Mouse (Mus musculus) liver, adult 2 months (tissue): ENCODE measurements around the gene Inafm1.

Experiments
- CTCF ChIP-seq: fragments of 200-500 bp; IDR thresholded peaks from 2 replicates; pipeline ENCODE4 v1.5.1; 2011; ENCODE audit warnings: low read depth, low read length, control low read depth
- POLR2A ChIP-seq: fragments of 200-500 bp; IDR thresholded peaks from 2 replicates; pipeline ENCODE4 v1.6.1; 2011; ENCODE audit warnings: low read length, control low read depth; ENCODE audit not compliant: insufficient read depth; ENCODE audit errors: extremely low read depth

- TF ChIP-seq POLR2A (no peak), CTCF (no peak)
Measured at GRCm38 (mm10) chr7:16287791-16288190, 14.4 kb upstream of the Inafm1 start.
